Mouse (Mus musculus): ENCODE measurements around the gene Spen.

Spen gene

DNA sequence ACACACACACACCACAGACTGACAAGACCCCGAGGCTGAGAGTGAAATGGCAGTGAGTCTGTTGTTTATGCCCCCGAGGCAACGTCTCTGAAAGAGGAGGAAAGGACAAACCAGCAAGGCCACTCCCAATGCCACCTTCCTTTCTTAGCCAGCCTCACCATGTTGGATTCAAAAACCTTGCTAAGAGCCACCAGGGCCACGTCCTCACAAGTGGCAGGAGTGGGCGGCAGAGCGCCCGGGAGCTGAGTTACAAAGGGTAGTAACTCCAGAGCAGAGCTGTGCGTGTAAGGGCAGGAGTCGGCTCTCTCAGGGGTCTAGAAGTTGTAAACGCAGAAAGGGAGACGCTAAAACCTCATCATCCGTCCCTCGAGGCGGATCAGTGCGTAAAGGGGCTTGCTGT lies 7.4 kb downstream of the Spen start:
- no peak for DNase-seq (ENCODE audit: low spot score in 2 of 2)

DNA sequence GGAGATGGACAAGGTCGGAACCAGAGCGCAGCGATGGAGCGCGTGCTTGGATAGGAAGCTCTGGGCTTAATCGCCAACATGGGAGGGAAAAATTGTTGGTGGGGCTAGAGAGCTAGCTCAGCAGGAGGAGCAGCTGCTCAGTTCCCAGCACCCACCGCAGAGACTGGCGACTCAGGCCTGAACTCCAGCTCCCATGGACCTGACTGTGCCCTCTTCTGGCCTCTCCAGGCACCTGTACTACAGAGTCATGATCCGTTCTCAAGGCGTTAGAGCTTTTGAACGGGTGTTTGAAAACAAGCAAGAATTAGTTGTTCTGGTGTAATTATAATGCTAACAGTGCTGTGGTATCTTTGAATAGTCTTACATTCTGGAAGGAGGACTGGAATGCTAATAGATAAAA lies 9.5 kb downstream of the Spen start:
- DNase-seq (ENCODE audit: low spot score in 2 of 2), result no peak

DNA sequence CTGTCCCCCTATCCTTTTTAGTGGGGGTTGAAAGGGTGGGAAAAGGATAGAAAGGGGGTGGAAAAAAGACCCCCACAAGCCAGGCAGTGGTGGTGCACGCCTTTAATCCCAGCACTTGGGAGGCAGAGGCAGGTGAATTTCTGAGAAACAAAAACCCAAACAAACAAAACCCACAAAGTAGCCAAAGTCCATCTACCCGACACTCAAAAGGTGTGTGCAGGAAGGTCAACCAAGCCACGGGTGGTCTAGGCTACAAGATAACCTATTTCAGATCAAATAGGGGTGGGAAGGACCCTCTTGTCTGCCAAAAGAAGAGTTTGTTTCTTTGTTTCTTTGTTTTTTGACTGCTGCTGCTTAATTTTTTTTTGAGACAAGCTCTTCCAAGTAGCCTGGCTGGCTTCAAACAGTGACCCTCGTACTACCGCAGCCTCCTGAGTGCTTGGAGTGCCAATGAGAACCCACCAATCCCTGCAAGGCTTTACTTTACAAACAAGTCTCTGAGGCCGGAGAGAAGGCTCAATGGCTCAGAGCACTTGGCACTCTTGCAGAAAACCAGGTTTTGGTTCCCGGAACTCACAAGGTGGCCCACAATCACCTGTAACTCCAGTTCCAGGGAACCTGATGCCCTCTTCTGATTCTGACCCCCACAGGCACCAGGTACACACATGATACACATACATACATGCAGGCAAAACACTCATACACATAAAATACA lies 11.3 kb downstream of the Spen start:
- DNase-seq (ENCODE audit: low spot score in 2 of 2), result no peak

DNA sequence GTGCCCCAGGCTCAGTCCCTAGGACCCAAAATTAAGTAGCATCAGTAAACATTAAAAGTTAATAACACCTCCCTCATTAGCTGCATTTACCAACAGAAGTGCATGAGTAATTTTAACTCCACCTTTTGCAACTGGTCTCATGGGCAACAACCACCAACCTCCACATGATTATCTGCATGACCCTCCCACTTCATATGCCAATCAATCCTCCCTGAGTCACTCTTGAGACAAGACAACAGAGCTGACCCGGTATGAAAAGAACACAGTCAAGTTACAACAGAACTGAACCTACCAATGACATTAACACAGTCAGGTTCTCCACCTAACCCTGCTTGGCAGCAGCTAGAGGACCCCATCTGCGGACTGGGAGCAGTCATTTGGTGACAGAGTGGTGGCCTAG lies 12.5 kb downstream of the Spen start:
- no peak for DNase-seq (ENCODE audit: low spot score in 2 of 2)

DNA sequence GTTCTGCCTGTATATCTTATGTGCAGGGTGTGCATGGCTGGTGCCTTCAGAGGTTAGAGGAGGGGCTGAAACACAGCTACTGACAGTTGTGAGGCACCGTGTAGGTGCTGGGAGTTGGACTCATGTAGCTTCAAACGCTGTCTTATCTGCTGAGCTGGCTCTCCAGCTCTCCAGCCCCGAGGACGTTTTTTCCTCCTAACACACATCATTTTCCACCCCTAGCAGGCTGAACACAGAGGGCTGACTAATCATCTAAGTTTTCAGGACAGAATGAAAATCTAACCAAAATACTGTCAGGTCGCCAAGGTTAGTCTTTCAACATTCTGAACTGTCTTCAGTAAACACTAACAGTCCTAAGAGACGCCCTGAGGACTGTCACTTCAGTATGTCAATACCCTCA lies 13.7 kb downstream of the Spen start:
- DNase-seq (ENCODE audit: low spot score in 2 of 2), result no peak

DNA sequence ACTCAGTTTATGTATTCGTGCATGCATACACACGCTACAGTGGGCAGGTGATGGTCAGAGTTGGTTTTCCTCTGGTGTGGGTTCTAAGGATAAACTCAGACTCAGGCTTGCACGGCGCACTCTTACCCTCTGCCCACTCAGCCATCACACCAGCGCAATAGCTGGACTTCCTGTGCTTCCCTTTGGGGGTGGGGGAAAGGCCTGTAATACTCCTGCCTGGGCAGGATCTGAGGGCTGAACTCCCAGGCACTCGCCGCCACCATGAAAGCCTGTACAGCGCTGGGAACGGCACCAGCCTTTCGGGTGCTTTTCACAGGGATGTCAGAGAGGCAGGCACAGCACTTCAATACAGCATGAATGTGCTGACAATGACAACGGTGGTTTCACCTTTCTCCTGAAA lies 15.3 kb downstream of the Spen start:
- no peak for DNase-seq (ENCODE audit: low spot score in 2 of 2)

DNA sequence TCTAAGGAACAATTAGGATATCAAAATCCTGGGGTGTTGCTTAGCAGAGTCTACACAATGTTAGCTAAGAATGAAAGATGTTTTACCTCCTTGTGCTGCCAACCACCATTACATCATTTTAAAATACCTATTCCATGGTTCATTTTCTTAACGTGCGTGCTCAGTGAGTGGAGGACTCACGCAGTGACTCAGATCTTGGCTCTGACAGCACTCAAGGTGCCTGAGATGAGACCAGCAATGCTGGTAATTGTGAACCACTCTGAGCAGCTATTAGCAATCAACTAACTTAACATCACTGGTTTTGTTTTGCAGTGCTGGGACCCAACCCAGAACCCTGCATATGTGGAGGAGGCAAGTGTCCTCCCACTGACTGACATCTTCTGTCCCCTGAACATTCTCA lies 20.0 kb downstream of the Spen start:
- no peak for DNase-seq (ENCODE audit: low spot score in 2 of 2)

DNA sequence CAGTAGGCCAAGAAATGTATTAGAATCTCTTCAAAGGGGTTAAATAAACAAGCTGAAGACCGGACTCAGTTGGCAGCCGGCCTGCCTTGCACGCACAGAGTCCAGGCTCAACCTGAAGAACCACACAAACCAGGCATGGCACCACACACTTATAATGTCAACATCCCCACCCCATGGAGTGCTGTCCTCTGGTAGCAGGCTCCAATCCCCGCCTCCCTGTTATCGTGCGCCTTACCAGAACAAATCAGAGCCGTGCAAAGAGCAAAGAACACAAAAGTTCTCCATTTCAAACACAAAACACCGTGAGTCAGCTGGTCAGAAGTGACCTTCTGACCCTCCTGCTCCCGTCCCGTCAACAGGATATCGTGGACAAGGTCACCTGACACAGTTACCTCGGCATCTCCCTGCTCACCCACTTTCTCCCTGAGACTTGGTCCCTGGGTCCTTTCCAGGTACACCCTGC lies 24.2 kb downstream of the Spen start:
- DNase-seq (ENCODE audit: low spot score in 2 of 2), result no peak

DNA sequence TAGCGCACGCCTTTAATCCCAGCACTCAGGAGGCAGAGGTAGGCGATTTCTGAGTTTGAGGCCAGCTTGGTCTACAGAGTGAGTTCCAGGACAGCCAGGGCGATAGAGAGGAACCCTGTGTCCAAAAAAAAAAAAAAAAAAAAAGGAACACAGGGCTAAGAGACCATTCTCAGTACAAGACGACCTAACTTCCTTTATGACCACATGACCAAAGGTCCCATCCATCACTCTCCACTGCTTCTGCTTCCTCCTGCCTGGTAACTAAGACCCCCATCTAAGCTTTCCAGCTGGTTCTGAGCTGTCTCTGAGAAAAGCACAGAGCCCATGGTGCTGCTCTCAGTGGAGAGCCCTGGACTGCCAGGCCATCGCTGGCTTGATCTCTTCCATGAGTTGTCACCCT lies 26.3 kb downstream of the Spen start:
- DNase-seq (ENCODE audit: low spot score in 2 of 2), result no peak

DNA sequence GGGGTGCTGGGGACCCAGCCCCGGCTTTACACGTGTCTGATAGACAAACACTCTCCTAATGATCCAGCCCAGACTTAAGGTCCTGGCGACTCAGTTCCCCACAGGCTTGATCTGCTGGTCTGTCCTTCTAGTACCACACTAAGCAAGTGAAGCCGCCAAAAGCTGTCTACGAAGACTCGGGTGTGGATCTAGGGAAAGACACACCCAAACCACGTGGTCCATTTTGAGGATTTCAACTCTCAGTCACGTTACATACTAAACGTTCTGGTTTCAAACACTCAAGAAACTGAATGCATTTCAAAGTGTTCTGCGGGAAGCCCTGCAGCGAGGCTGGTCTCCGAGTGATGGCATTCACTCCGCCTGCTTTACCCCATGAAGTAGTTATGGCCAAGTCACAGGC lies 27.9 kb downstream of the Spen start:
- DNase-seq (ENCODE audit: low spot score in 2 of 2), result no peak

DNA sequence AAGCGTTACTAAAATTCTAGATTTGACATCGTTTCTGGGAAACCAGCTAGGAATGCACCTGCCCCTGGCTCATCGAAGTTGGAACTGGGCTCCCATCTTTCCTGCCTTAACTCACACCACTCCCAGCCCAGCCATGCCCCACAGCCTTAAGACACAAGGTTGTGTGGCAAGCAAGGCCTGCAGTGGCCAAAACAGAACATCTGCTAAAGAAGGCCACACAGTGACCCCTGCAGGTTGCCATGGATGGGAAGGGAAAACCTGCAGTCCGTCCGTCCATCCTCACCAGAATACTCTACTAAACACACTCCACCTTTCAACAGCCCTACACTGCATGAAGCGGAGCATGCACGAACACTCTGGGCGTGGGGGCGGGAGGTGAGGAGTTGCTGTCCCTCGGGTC lies 31.5 kb downstream of the Spen start:
- DNase-seq (ENCODE audit: low spot score in 2 of 2), result peak; percentile 26 to 36

DNA sequence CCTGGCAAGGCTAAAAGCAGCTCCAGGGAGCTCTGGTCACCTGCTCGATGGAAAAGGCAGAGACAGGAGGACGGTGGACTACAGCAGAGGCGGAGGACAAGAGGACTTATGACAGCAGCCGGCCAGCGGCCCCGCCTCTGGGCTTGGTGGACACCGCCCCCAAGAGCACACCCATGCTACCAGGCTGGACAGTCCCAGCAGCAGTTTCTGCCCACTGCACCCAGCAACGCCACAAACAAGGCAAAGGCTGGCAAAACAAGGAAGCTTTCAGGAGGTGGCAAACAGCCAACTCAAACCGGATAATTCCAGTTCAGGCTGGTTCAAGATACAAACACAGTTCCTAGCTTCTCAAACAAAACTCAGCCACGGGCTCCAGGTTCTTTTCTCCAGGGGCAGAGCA lies 32.0 kb downstream of the Spen start:
- peak; percentile 80 to 81 for DNase-seq (ENCODE audit: low spot score in 2 of 2)

DNA sequence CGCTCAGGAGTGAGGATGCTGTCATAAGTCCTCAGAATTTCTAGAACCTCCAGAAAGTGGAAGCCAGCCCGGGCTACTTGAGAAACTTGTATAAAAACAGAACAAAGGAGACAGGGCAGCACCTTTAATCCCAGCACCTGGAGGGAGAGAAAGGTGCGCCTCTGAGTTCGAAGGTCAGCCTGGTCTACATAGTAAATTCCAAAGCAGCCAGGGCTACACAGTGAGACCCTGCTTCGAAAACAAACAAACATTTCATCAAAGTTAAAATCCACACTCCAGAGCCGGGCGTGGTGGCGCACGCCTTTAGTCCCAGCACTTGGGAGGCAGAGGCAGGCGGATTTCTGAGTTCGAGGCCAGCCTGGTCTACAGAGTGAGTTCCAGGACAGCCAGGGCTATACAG lies 32.6 kb downstream of the Spen start:
- DNase-seq (ENCODE audit: low spot score in 2 of 2), result no peak

DNA sequence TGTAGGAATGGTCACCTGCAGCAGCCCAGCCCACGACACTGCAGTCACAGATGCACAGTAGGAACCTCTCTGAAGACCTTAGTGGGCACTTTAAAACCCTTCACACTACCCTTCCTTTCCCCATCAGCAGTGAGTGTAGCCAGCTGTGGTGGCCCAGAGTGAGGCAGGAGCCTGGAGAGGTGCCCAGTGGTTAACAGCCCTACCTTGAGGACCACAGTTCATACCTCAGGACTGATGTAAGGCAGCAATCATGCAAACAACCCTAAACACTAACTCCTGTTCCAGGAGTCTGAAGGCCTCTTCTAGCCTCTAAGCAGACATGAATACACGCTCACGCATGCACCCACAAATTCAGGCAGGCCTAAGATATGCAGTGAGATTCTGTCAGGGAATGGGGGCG lies 33.9 kb downstream of the Spen start:
- DNase-seq (ENCODE audit: low spot score in 2 of 2), result no peak

DNA sequence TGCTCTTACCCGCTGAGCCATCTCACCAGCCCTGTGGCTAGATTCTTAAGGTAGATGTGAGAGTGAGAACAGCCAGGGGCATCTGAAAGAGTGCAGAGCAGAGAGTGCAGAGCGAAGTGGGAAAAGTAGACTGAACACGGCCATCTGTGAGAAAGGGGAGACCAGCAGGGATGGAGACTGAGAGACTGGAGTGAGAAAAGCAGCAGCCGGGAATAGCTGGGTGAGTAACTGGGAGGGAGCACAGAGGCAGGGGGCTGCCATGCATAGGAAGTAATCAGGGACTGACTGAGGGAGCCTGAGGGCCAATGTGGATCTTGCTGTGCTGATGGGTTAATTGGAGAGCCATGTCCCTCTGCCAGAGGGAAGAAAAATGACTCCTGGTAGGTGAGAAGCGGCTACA lies 35.7 kb downstream of the Spen start:
- DNase-seq (ENCODE audit: low spot score in 2 of 2), result no peak

DNA sequence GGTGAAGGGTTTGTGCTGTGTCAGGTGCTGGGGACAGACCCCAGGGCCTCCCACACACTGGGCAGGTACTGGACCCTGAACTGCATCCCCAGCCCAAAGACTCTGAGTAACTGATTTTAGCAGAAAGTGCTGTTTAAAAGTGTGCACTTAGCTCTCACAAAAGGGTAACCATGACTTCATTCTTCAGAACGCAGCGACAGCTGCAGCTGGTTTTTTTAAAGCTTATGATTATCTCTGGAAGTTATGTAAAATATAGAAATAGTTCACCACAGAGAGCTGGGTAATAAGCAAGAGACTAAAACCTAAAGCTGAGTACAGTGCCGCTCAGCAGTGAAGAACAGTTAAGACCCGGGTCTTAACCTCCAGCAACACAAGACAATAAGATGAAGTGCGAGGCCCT lies 37.3 kb downstream of the Spen start:
- no peak for DNase-seq (ENCODE audit: low spot score in 2 of 2)

DNA sequence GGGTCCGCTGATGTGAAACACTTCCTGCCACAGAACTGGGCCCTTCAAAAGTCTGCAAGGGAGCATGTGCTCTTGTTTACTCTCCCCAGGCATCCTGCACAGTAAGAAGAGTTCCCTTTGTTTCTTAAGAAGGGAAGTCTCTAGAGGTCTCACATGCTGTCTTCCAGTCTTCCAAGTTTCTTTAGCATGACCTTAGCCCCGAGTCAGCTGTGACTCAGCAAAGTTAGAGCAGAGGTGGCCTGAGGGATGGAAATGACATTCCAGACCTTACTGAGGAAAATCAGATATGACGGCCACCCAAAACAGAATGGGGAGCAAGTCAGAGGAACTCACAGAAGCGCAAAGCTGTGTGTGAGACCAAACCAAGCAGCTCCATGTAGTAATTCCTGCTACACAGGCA lies 37.8 kb downstream of the Spen start:
- DNase-seq (ENCODE audit: low spot score in 2 of 2), result peak; percentile 18 to 33

DNA sequence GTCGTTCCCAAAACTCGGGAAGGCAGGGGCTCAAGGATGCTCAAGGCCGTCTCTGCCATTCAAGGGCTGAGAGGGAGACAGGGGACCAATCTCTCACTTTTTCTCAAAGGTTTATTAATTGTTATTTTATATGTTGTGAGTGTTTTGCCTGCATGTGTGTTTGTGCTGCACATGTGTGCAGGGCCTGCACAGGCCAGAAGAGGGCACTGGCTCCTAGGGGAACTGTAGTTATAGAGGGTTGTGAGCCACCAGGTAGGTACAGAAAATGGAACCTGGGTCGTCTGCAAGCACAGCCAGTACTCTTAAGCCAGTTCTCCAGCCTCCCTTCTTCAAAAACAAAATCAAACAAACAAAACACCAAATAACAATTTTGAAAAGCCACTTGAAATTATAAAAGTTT lies 49.7 kb downstream of the Spen start:
- no peak for DNase-seq (ENCODE audit: low spot score in 2 of 2)

DNA sequence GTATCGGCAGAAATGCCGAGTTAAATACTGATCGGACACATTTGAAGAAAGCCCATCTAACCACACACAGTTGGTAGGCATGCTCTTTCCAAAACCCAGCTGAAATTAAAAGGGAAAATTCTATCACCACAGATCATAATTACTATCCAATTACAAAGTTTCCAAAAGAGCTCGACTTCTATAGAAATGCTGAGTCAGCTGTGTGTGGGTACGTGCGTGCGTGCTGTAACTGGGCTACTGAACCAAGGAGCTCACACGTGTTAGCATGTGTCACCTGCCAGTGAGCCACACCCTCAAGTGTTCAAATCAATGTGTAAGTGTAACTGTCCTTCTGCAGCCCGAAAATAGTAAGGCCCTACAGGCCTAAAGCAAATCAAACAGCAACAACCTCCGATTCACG lies 50.8 kb downstream of the Spen start:
- DNase-seq (ENCODE audit: low spot score in 2 of 2), result no peak

DNA sequence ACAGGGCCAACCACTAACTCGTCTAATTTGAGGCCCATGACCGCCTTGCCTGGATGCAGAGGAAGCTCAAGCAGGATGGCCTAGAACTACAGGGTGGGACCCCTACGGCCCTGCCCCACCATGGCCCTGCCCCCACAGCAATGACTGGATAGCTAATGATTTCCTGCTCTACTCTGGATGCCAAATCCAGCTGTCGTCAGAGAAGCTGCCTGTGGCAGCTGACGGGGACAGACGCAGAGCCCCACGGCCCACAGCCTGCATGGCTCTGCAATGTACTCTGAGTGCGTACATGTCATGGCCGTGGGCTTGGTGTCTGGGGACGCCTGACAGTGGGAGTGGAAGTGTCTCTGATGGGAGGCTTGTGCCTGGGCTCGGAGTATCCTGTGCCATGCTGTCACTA lies 54.3 kb downstream of the Spen start:
- DNase-seq (ENCODE audit: low spot score in 2 of 2), result no peak

DNA sequence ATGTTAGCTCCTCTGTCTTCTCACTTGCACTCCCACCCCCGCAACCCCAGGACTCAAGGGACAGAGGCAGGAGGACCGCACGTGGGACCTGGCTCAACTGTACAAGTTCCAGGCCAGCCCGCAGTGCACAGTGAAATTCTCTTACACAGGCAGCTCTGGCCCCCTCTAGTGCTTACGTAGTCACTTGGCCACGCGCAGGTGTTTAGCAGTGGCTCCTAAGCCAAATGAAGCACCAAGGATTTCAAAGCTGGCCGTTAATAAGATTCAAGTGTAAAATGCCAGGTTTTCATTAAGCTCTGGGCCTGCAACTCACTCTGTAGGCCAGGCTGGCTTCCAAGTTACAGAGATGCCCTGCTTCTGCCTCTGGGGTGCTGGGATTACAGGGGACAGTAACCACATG lies 59.0 kb downstream of the Spen start:
- no peak for DNase-seq (ENCODE audit: low spot score in 2 of 2)

DNA sequence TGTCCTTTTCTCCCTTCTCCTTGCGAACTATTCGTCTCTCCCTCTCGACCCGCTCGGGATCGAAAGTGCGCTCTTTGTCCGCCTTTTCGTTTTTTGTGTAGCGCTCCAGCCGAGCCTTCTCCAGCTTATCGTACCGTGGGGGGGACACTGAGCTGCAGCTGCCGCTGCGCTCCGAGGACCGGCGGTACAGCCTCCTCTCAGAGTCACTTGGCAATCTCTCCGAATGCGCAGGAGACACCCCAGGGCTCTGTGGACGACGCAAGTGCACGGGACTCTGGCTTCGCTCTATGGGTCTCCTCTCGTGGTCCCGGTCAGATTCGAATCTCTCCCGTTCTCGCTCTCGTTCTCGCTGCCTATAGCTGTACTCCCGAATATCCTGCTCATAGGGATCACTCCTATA lies 59.6 kb downstream of the Spen start:
- DNase-seq (ENCODE audit: low spot score in 2 of 2), result no peak

DNA sequence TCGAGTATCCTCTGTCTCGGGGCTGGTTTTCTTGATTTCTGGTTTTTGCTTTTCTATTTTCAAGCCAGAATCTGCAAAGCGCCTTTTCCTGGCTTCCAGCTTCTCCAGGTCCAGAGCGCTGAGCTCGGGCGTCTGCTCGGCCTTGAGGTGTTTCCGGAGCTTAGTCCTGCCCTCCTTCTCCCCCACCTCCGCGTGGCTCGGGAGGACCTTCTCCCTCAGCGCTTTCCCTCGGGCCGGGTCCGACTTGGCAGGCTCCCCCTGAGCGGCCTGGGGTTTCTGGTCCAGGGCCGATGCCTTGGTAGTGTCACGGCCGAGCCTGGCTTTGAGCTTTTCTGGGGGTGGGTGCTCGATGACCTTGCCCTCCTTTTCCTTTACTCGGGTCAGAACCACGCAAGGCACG lies 60.2 kb downstream of the Spen start:
- DNase-seq (ENCODE audit: low spot score in 2 of 2), result no peak

DNA sequence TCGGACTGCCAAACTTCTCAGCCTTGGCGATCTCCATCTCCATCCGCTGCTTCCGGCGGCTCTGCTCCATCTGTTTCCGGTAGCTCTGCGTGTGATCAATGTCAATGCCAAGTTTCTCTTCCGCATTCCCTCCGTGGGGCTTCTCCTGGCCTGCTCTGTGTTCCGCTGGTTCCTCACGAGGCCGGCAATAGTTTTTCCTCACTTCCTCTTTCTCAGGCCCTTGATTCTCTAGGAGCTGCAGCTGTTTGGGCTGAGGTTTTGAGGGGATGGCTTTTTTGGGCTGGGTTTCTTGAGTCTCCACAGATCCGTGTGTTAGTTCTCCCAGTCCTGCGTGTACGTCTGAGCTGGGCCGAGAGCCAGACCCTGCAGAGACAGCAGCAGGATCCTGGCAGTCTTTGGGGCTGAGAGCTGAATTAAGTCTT lies 60.7 kb downstream of the Spen start:
- DNase-seq (ENCODE audit: low spot score in 2 of 2), result peak; percentile 63 to 82

Measured in heart, adult 9 months (tissue).